Mouse (Mus musculus): ENCODE results near the gene Fam102a.

The Fam102a gene

DNA sequence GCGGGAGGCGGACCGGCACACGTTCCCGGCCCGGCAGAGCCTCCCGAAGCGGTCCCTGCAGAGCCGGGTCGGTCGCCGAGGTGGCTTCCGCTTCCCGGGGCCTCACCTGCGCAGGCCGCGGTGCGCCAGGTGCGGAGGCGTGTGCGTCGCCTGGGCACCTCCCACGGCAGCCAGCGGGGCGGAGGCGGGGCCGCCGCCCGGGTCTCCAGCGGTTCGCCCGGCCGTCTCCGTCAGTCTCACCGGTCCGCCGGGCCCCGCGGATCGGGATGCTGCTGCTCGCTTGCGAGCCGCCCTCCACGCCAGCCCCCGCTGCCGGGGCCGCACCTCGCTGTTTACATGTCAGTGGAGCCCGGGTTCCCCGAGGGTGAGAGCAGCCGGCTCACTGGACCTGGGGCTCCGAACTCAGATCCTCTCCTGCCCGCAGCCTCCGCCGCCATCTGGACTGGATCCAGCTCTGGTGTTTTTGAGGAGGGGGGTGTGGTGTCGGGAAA lies 414 bp downstream of the Fam102a start:
- Histone ChIP-seq H3K9me3 (ENCODE audit: low read length) (no peaks in the 10 kb centered on the region), H3K4me3 (replicated peaks; ENCODE audit: low read length) (peak overlapping the region; percentile 92), H3K36me3 (ENCODE audit: insufficient read depth, low read length) (no peaks in the 10 kb centered on the region), H3K27me3 (ENCODE audit: insufficient read depth, low read length) (peaks cover 4% of the 10 kb centered on the region; the same call in 1 of the 2 replicates), H3K4me1 (replicated peaks; ENCODE audit: low read depth, low read length) (peaks cover 65% of the 10 kb centered on the region)
- no peak for TF ChIP-seq POU5F1 (IDR thresholded peaks at IDR 0.05; ENCODE audit: borderline replicate concordance, low read length)

- Histone ChIP-seq H3K27me3 (ENCODE audit: insufficient read depth, low read length) (peaks cover 4% of the 10 kb centered on the region; the same call in 1 of the 2 replicates), H3K4me3 (replicated peaks; ENCODE audit: low read length) (peak overlapping the region; percentile 92), H3K36me3 (ENCODE audit: insufficient read depth, low read length) (peaks cover 3% of the 10 kb centered on the region; the same call in 1 of the 2 replicates), H3K4me1 (replicated peaks; ENCODE audit: low read depth, low read length) (peaks cover 66% of the 10 kb centered on the region), H3K9me3 (ENCODE audit: low read length) (no peaks in the 10 kb centered on the region)
- TF ChIP-seq CTCF (conservative IDR thresholded peaks at IDR 0.05; ENCODE audit: low read length) (no peak), NANOG (IDR thresholded peaks at IDR 0.05; ENCODE audit: borderline replicate concordance, low read length) (no peak), POU5F1 (IDR thresholded peaks at IDR 0.05; ENCODE audit: borderline replicate concordance, low read length) (no peak)
Measured at GRCm38 (mm10) chr2:32536086-32536633, 1.0 kb downstream of the Fam102a start.

DNA sequence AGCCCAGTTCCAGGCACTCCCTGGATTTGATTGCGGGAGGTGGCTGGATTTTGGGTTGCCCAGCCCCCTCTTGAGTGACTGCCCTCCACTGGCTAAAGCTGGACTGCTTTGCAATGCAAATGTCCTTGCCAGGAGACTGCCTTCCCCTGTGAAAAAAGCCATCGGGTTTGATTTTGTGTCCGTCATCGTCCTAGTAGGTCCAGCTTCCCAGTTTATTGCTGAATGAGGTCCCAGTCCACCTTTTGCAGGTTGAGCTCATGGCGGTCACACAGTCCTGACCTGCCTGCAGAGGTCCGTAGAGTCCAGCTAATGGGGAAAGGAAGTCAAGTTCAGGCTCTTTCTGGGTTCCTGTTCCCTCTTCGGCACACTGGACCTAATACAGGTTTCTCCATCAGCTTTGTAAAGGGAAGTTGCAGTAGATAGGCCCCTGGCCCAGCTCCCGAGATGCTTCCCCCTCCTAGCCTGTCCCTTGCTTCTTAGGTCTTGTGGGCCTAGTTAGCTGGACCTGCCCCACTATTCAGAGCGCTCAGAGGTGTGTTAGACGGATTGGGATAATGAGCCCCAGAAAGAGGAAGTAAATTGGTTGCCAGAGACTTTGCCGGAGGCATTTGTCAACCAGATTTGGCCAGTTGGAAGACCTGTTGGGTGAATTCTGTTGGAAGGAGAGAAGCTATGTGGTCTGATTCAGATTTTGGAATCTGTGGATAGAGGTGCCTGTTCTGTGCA lies 1.7 kb downstream of the Fam102a start:
- Histone ChIP-seq H3K36me3 (ENCODE audit: insufficient read depth, low read length) (peaks cover 3% of the 10 kb centered on the region; the same call in 1 of the 2 replicates), H3K4me1 (replicated peaks; ENCODE audit: low read depth, low read length) (peaks cover 72% of the 10 kb centered on the region), H3K9me3 (ENCODE audit: low read length) (no peaks in the 10 kb centered on the region), H3K4me3 (replicated peaks; ENCODE audit: low read length) (peak overlapping the region; percentile 92), H3K27me3 (ENCODE audit: insufficient read depth, low read length) (peaks cover 4% of the 10 kb centered on the region; the same call in 1 of the 2 replicates)
- no peak for TF ChIP-seq NANOG (IDR thresholded peaks at IDR 0.05; ENCODE audit: borderline replicate concordance, low read length)
- no peak for TF ChIP-seq CTCF (conservative IDR thresholded peaks at IDR 0.05; ENCODE audit: low read length)
- no peak for TF ChIP-seq POU5F1 (IDR thresholded peaks at IDR 0.05; ENCODE audit: borderline replicate concordance, low read length)

DNA sequence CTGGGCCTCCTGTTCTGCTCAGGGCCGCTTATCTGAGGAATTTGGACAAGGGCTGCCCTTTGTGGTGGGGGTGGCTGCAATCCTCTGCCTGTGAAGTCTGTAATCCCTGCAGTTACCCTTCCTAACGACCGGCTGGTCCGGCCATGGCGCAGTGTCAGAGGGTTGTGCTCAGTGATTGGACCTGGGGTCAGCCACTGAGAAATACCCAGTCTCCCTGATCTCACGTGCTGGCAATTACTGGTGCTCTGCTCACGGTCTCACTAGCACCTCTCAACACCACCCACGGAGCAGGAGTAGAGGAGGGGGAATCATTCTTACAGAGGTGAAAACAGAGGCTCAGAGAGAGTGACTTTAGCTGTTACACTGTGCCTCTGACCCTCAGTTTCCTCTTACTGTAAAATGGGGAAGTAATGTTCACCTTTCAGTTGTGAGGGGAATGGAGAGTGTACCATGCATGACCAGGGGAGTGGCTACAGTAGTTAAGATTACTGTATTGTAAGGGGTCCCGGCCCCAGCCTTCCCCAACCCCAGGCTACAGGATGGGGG lies 2.3 kb downstream of the Fam102a start:
- Histone ChIP-seq H3K27me3 (ENCODE audit: insufficient read depth, low read length) (peaks cover 4% of the 10 kb centered on the region; the same call in 1 of the 2 replicates), H3K4me3 (replicated peaks; ENCODE audit: low read length) (peak overlapping the region; percentile 92), H3K9me3 (ENCODE audit: low read length) (no peaks in the 10 kb centered on the region), H3K36me3 (ENCODE audit: insufficient read depth, low read length) (peaks cover 8% of the 10 kb centered on the region; the same call in 1 of the 2 replicates), H3K4me1 (replicated peaks; ENCODE audit: low read depth, low read length) (peaks cover 79% of the 10 kb centered on the region)
- TF ChIP-seq CTCF (conservative IDR thresholded peaks at IDR 0.05; ENCODE audit: low read length) (no peak), NANOG (IDR thresholded peaks at IDR 0.05; ENCODE audit: borderline replicate concordance, low read length) (no peak), POU5F1 (IDR thresholded peaks at IDR 0.05; ENCODE audit: borderline replicate concordance, low read length) (no peak)

- Histone ChIP-seq H3K27me3 (ENCODE audit: insufficient read depth, low read length) (peaks cover 4% of the 10 kb centered on the region; the same call in 1 of the 2 replicates), H3K4me1 (replicated peaks; ENCODE audit: low read depth, low read length) (peaks cover 83% of the 10 kb centered on the region), H3K4me3 (replicated peaks; ENCODE audit: low read length) (peak overlapping the region; percentile 92), H3K9me3 (ENCODE audit: low read length) (no peaks in the 10 kb centered on the region), H3K36me3 (ENCODE audit: insufficient read depth, low read length) (peaks cover 8% of the 10 kb centered on the region; the same call in 1 of the 2 replicates)
- no peak for TF ChIP-seq NANOG (IDR thresholded peaks at IDR 0.05; ENCODE audit: borderline replicate concordance, low read length)
- no peak for TF ChIP-seq CTCF (conservative IDR thresholded peaks at IDR 0.05; ENCODE audit: low read length)
- TF ChIP-seq POU5F1 (IDR thresholded peaks at IDR 0.05; ENCODE audit: borderline replicate concordance, low read length), result no peak
Measured at GRCm38 (mm10) chr2:32537941-32538340, 2.8 kb downstream of the Fam102a start.

DNA sequence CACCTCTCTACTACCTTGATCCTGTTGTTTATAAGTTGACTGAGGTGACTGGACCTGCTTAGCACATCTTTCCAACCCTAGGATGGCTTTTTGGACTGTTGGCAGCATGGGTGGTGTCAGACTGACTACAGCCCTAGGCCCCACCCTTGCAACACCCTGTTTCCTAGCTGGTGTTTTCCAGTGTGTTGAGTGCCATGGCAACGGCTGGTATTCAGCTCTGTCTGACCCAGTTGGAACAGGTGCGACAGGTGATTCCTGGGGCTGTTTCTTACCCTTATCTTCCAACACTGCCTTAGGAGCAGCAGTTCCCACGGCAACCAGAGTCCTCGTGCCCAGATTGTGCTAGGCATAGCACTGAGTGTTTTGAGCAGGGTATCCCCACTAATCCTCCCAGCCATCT lies 3.3 kb downstream of the Fam102a start:
- peak overlapping the region; percentile 92; the same call in 1 of the 2 replicates for H3K4me3 ChIP-seq (replicated peaks; ENCODE audit: low read length)
- H3K9me3 ChIP-seq (ENCODE audit: low read length), result no peaks in the 10 kb centered on the region
- H3K27me3 ChIP-seq (ENCODE audit: insufficient read depth, low read length), result peaks cover 4% of the 10 kb centered on the region; the same call in 1 of the 2 replicates
- peaks cover 83% of the 10 kb centered on the region for H3K4me1 ChIP-seq (replicated peaks; ENCODE audit: low read depth, low read length)
- H3K36me3 ChIP-seq (ENCODE audit: insufficient read depth, low read length), result peaks cover 8% of the 10 kb centered on the region; the same call in 1 of the 2 replicates
- TF ChIP-seq POU5F1 (IDR thresholded peaks at IDR 0.05; ENCODE audit: borderline replicate concordance, low read length), result no peak
- no peak for TF ChIP-seq CTCF (conservative IDR thresholded peaks at IDR 0.05; ENCODE audit: low read length)
- TF ChIP-seq NANOG (IDR thresholded peaks at IDR 0.05; ENCODE audit: borderline replicate concordance, low read length), result peak; percentile 1; the same call in 1 of the 2 replicates

- Histone ChIP-seq H3K36me3 (ENCODE audit: insufficient read depth, low read length) (peaks cover 13% of the 10 kb centered on the region), H3K27me3 (ENCODE audit: insufficient read depth, low read length) (peaks cover 4% of the 10 kb centered on the region; the same call in 1 of the 2 replicates), H3K4me1 (replicated peaks; ENCODE audit: low read depth, low read length) (peaks cover 79% of the 10 kb centered on the region), H3K4me3 (replicated peaks; ENCODE audit: low read length) (peak overlapping the region; percentile 11), H3K9me3 (ENCODE audit: low read length) (no peaks in the 10 kb centered on the region)
- TF ChIP-seq NANOG (IDR thresholded peaks at IDR 0.05; ENCODE audit: borderline replicate concordance, low read length), result peak; percentile 25; the same call in 1 of the 2 replicates
- TF ChIP-seq CTCF (conservative IDR thresholded peaks at IDR 0.05; ENCODE audit: low read length), result no peak
- no peak for TF ChIP-seq POU5F1 (IDR thresholded peaks at IDR 0.05; ENCODE audit: borderline replicate concordance, low read length)
Measured at GRCm38 (mm10) chr2:32539452-32539981, 4.4 kb downstream of the Fam102a start.

DNA sequence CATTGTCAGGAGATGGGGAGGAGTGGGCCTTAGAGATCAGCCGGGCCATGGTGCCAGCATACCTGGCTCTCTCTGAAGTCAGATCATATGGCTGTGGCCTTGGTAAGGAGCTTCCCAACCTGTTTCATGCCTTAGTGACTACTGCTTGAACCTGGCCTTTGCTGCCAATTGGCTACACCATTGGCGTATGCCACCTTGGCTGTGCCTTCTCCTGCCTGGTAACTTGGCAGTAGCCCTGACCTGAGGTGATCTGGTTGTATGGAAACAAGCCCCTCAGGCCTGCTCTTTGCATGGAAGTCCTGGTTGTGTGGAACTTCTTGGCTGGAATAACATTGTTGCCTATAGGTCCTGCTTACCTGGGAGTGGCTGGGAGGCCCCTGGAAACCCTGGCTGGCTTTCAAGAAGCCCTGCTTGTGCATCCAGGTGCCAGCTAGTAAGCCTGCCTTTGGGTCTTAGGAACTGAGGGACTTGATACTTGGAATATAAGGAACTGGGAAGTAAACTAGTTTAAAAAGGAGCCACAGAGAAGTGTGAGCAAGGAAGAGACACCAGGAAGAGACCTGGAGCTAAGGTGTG lies 6.3 kb downstream of the Fam102a start:
- peaks cover 88% of the 10 kb centered on the region for H3K4me1 ChIP-seq (replicated peaks; ENCODE audit: low read depth, low read length)
- no peak overlapping the region for H3K4me3 ChIP-seq (replicated peaks; ENCODE audit: low read length)
- TF ChIP-seq POU5F1 (IDR thresholded peaks at IDR 0.05; ENCODE audit: borderline replicate concordance, low read length) (no peak), NANOG (IDR thresholded peaks at IDR 0.05; ENCODE audit: borderline replicate concordance, low read length) (no peak), CTCF (conservative IDR thresholded peaks at IDR 0.05; ENCODE audit: low read length) (no peak)
- H3K9me3 ChIP-seq (ENCODE audit: low read length), result no peaks in the 10 kb centered on the region
- no peaks in the 10 kb centered on the region for H3K27me3 ChIP-seq (ENCODE audit: insufficient read depth, low read length)
- H3K36me3 ChIP-seq (ENCODE audit: insufficient read depth, low read length), result peaks cover 29% of the 10 kb centered on the region

Measured in E14TG2a.4 (cell line).